Mouse (Mus musculus) cortical plate, adult 2 months (tissue): Measurements from ENCODE around the gene Cep63.

Source experiments
- CTCF ChIP-seq: fragments of 200-500 bp; IDR thresholded peaks from 2 replicates; pipeline ENCODE4 v1.5.1; 2011; ENCODE audit warnings: mild to moderate bottlenecking, control low read depth, low read length; ENCODE audit not compliant: insufficient read depth; ENCODE audit errors: extremely low read depth
- POLR2A ChIP-seq: fragments of 200-500 bp; IDR thresholded peaks from 2 replicates; pipeline ENCODE4 v1.6.1; 2011; ENCODE audit warnings: mild to moderate bottlenecking, low read length, control low read depth; ENCODE audit not compliant: insufficient read depth; ENCODE audit errors: extremely low read depth

DNA sequence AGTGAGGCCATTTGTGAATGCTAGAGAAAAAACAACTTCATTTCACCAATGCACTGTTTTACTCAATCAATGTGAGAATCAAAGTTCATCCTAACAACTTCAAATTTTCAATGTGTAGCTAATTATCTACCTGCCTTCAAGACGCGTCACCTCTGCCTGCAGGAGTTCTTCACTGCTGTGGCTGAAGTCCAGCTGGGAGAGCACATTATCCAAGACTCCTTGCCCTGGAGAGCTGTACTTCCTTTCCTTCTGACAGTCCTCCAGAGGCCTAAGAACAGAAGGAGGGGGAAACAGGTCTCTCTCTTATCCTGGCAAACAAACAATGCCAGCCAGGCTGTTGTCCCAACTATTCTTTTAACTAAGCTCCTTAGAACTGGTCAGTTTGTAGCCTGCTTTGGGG is 25.1 kb downstream of the Cep63 start:
- TF ChIP-seq CTCF: no peak
- no peak for TF ChIP-seq POLR2A
